Mouse (Mus musculus) liver, adult 2 months (tissue): Measurements from ENCODE around the gene Agfg2. TPM values are rescaled to one million over a fixed set of nuclear protein-coding genes. Genes with fewer than 3 reads are reported as not detected.

ENCODE experiments used
- DNase-seq: peaks from one replicate; pipeline ENCODE4 v3.0.0-alpha.2; 2011; ENCODE audit warnings: low read depth, low spot score; ENCODE audit errors: extremely low read depth
- H3K27ac ChIP-seq: fragments of 200-500 bp; replicated peaks from 2 replicates; pipeline ENCODE4 v1.5.1; 2012; ENCODE audit warnings: low read depth, mild to moderate bottlenecking, control low read depth, inconsistent platforms, low read length; ENCODE audit not compliant: insufficient read depth
- H3K27me3 ChIP-seq: fragments of 200-500 bp; 2 replicates; pipeline ENCODE4 v1.6.1; 2012; ENCODE audit warnings: mild to moderate bottlenecking, moderate library complexity, low read length, inconsistent platforms; ENCODE audit not compliant: control insufficient read depth, insufficient read depth
- H3K36me3 ChIP-seq: fragments of 200-500 bp; 2 replicates; pipeline ENCODE4 v1.6.1; 2012; ENCODE audit warnings: low read length, inconsistent platforms; ENCODE audit not compliant: control insufficient read depth, insufficient read depth
- H3K4me1 ChIP-seq: fragments of 200-500 bp; 2 replicates; pipeline ENCODE4 v1.6.1; 2011; ENCODE audit warnings: low read length; ENCODE audit not compliant: control insufficient read depth, insufficient read depth
- H3K4me3 ChIP-seq: fragments of 200-500 bp; 2 replicates; pipeline ENCODE4 v1.5.1; 2011; ENCODE audit warnings: low read depth, mild to moderate bottlenecking, control low read depth, low read length, moderate library complexity; ENCODE audit not compliant: insufficient read depth
- H3K79me2 ChIP-seq: fragments of 200-500 bp; 2 replicates; pipeline ENCODE4 v1.6.1; 2012; ENCODE audit warnings: inconsistent platforms, mild to moderate bottlenecking, low read length, moderate library complexity; ENCODE audit not compliant: control insufficient read depth, insufficient read depth
- H3K9ac ChIP-seq: fragments of 200-500 bp; 2 replicates; pipeline ENCODE4 v1.6.1; 2012; ENCODE audit warnings: low read depth, mild to moderate bottlenecking, control low read depth, inconsistent platforms, low read length
- CTCF ChIP-seq: fragments of 200-500 bp; IDR thresholded peaks from 2 replicates; pipeline ENCODE4 v1.5.1; 2011; ENCODE audit warnings: low read depth, low read length, control low read depth
- POLR2A ChIP-seq: fragments of 200-500 bp; IDR thresholded peaks from 2 replicates; pipeline ENCODE4 v1.6.1; 2011; ENCODE audit warnings: low read length, control low read depth; ENCODE audit not compliant: insufficient read depth; ENCODE audit errors: extremely low read depth
- WGBS: fragments of 180-500 bp; shearing (Covaris S2); methylation state at CpG from one replicate; pipeline ENCODE4 v1.1.7; 2018; 5-methylcytosine and 5-hydroxymethylcytosine counted together
- polyA plus RNA-seq: library from polyadenylated mRNA; depleted of rRNA; stranded (reverse); fragments of >200 nt; gene quantifications from 2 replicates; pipeline ENCODE4 v1.2.3, GENCODE M21; 2012
- total RNA-seq: library from RNA; depleted of rRNA; stranded (reverse); fragments of >200 nt; gene quantifications from 2 replicates; pipeline ENCODE4 v1.2.3, GENCODE M21; 2014

Gene Agfg2
- total and polyA plus RNA-seq, 2 experiments = 14.8 to 35.9 TPM

DNA sequence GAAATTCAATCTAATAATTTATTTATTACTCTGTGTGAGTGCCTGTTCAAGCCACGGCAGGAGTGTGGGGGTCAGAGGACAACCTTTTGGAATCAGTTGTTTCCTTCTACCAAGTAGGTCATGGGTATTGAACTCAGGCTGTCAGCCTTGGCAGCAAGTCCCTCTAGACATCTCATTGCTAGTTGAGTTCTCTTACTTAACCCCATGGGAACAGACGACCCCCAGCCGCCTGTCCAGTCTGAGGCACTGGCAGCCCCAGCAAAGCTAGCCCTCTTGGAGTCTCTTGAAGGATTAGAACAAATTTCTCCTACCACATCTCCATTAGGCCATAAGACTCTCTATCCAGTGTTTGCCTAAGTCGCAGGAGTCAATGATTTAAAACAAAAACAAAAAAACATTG is 4.8 kb downstream of the Agfg2 start:
- 27% methylated on average over 4 of the region's 4 CpGs for WGBS
- peaks cover 33% of the 10 kb centered on the region for H3K4me1 ChIP-seq
- TF ChIP-seq POLR2A (no peak), CTCF (no peak)
- peaks cover 33% of the 10 kb centered on the region; the same call in 1 of the 2 replicates for H3K79me2 ChIP-seq
- peak overlapping the region; percentile 62 for H3K27ac ChIP-seq
- no peaks in the 10 kb centered on the region for H3K27me3 ChIP-seq
- H3K36me3 ChIP-seq = no peaks in the 10 kb centered on the region
- H3K9ac ChIP-seq = no peak overlapping the region
- H3K4me3 ChIP-seq = no peak overlapping the region
- peak; percentile 77 for DNase-seq

GRCm38 (mm10) chr5:137678736-137679135 is 5.8 kb downstream of the Agfg2 start:
- H3K36me3 ChIP-seq = no peaks in the 10 kb centered on the region
- peaks cover 35% of the 10 kb centered on the region for H3K4me1 ChIP-seq

DNA sequence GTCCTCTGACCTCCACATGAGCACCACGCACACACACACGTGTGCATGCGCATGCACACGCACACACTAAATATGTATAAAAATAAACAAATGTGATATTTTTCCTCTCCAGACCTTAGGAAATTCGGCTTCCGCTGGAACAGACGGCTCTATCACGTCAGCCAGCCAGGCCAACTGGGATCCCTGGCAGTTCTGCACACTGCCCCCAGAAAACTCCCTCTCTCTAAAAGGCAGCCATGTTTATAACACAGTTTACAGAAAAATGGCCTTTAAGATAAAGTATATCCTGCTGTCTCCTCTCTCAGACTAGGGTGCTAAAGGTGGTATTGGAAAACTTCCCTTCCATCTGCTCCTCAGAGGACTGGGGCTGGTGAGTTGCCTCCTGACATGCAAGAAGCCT is 6.7 kb downstream of the Agfg2 start:
- Histone ChIP-seq H3K4me3 (no peak overlapping the region), H3K27me3 (no peaks in the 10 kb centered on the region), H3K9ac (no peak overlapping the region), H3K27ac (0 out of 2 replicates have a peak overlapping the region, but pooled peaks have one; percentile 28), H3K36me3 (no peaks in the 10 kb centered on the region), H3K79me2 (peaks cover 29% of the 10 kb centered on the region; the same call in 1 of the 2 replicates), H3K4me1 (peaks cover 44% of the 10 kb centered on the region)
- DNase-seq = no peak
- TF ChIP-seq POLR2A (no peak), CTCF (no peak)
- 91% methylated on average over 8 of the region's 8 CpGs for WGBS

More at GRCm38 (mm10) chr5:137678736-137679135, 5.8 kb downstream of the Agfg2 start:
- H3K9ac ChIP-seq = no peak overlapping the region
- peak overlapping the region; percentile 46 for H3K27ac ChIP-seq
- peaks cover 33% of the 10 kb centered on the region; the same call in 1 of the 2 replicates for H3K79me2 ChIP-seq
- peak; percentile 70 for DNase-seq
- TF ChIP-seq CTCF (no peak), POLR2A (no peak)
- H3K4me3 ChIP-seq = no peak overlapping the region
- WGBS = 52% methylated on average over 3 of the region's 3 CpGs
- H3K27me3 ChIP-seq = no peaks in the 10 kb centered on the region

DNA sequence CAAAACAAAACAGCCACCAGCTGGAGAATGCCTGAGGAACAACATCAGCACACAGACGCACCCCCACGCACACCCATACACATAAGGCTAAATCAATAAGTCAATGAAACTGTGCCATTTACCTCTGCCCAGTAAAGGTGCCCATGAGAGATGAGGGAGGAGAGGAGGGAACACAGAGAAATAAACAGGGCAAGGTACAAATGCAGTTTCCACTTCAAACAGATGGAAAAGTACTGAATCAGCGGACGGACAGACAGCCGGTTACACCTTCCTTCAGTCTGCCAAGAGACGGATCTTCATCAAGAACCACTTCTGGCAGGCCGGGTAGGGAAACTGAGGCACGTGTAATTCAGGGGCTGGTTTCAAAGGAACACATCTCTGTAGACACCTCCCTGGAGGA is 9.7 kb downstream of the Agfg2 start:
- H3K27ac ChIP-seq = peak overlapping the region; percentile 97
- H3K79me2 ChIP-seq = peaks cover 24% of the 10 kb centered on the region; the same call in 1 of the 2 replicates
- TF ChIP-seq CTCF (no peak), POLR2A (no peak)
- peak; percentile 99 for DNase-seq
- H3K4me3 ChIP-seq = peak overlapping the region; percentile 10; the same call in 1 of the 2 replicates
- WGBS = 37% methylated on average over 8 of the region's 8 CpGs
- H3K27me3 ChIP-seq = no peaks in the 10 kb centered on the region
- peaks cover 52% of the 10 kb centered on the region for H3K4me1 ChIP-seq
- no peaks in the 10 kb centered on the region for H3K36me3 ChIP-seq
- peak overlapping the region; percentile 61 for H3K9ac ChIP-seq

GRCm38 (mm10) chr5:137673015-137673414 is 11.5 kb downstream of the Agfg2 start:
- DNase-seq = peak; percentile 72
- TF ChIP-seq POLR2A (no peak), CTCF (no peak)
- Histone ChIP-seq H3K4me3 (no peak overlapping the region), H3K27me3 (no peaks in the 10 kb centered on the region), H3K36me3 (no peaks in the 10 kb centered on the region), H3K9ac (no peak overlapping the region; the same call in 1 of the 2 replicates), H3K4me1 (peaks cover 49% of the 10 kb centered on the region), H3K27ac (peak overlapping the region; percentile 79), H3K79me2 (peaks cover 27% of the 10 kb centered on the region; the same call in 1 of the 2 replicates)
- 10% methylated on average over 6 of the region's 6 CpGs for WGBS

DNA sequence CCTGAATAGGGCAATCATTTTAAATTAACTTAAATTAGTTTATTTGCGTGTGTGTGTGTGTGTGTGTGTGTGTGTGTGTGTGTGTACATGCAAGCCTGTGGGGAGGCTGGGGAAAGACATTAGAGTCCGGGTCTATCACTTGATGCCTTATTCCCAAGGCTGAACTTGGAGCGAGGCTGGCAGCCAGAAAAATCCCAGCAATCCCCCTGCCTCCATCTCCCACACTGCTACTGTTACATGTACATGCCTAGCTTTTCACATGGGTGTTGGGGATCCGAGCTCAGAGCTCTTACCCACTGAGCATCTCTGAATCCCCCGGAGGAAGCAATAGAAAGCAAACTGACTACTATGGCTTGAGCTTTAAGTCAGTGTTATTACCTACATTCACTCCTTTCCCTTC is 12.2 kb downstream of the Agfg2 start:
- peaks cover 46% of the 10 kb centered on the region for H3K4me1 ChIP-seq
- no peak for TF ChIP-seq POLR2A
- no peak for TF ChIP-seq CTCF
- no peak overlapping the region for H3K9ac ChIP-seq
- H3K4me3 ChIP-seq = no peak overlapping the region
- peaks cover 2% of the 10 kb centered on the region for H3K36me3 ChIP-seq
- H3K79me2 ChIP-seq = peaks cover 23% of the 10 kb centered on the region; the same call in 1 of the 2 replicates
- H3K27ac ChIP-seq = peak overlapping the region; percentile 79
- WGBS = 71% methylated on average over 5 of the region's 5 CpGs
- no peak for DNase-seq
- no peaks in the 10 kb centered on the region for H3K27me3 ChIP-seq
